ENCODE assay signal across 9 mouse cellular contexts in the genomic region with DNA sequence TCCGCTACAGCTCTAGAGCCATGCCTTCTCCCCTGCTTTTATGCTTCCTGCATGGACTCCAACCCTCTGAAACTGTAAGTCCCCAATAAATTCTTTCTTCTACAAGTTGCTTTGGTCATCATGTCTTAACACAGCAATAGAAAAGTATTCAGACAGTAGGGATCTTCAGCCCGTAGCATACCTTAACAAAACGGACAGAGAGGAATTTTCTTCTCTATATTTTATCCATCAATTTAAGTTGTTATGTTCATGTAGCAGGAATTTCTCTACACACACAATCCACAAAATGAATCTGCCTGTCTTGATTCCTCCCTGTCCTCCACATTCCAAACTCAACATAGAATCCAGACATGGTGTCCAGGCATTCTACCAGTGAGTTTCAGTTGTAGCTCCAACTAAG. TPM values are rescaled to one million over a fixed set of nuclear protein-coding genes. Genes with fewer than 3 reads are reported as not detected.
DNase-seq lines count a peak whose midpoint lies in the region; ATAC-seq and TF ChIP-seq lines count a peak whose summit lies in the region.
"Had no signal": no experiment of that assay in that cellular context is flagged by ENCODE, and none has a peak within 500 bp of the region (broad histone marks: within the 10 kb centered on the region; RNA-seq: fewer than 3 reads in every experiment).

A gene (minus strand): TSS at position 101 of the 400 bp plus-strand sequence.

- H3K27me3 ChIP-seq in kidney, adult 2 months (replicated peaks; ENCODE audit: control insufficient read depth, insufficient read depth, low read length) = no peaks in the 10 kb centered on the region
- H3K27me3 ChIP-seq in hindbrain, embryonic 16.5 days (replicated peaks; ENCODE audit: control insufficient read depth, insufficient read depth, low read length) = no peaks in the 10 kb centered on the region
- H3K27me3 ChIP-seq in midbrain, embryonic 12.5 days = 0 out of 2 replicates have a peak, but pooled peaks cover under 1% of the 10 kb centered on the region

- H3K9me3 ChIP-seq in hindbrain, embryonic 16.5 days (ENCODE audit: control insufficient read depth, low read length) = 0 out of 2 replicates have a peak, but pooled peaks cover 2% of the 10 kb centered on the region
- 0 out of 2 replicates have a peak, but pooled peaks cover 8% of the 10 kb centered on the region for H3K9me3 ChIP-seq in midbrain, embryonic 12.5 days

- H3K4me2 ChIP-seq in hindbrain, embryonic 16.5 days (ENCODE audit: low read length) = peak within 1 kb of the TSS; percentile 70
- H3K4me2 ChIP-seq in midbrain, embryonic 12.5 days (replicated peaks) = peak within 1 kb of the TSS; percentile 79

- no peak within 1 kb of the TSS for H3K27ac ChIP-seq in kidney, adult 2 months (ENCODE audit: insufficient read depth, low read depth, low read length)
- peak within 1 kb of the TSS; percentile 84 for H3K27ac ChIP-seq in hindbrain, embryonic 16.5 days (ENCODE audit: low read depth, low read length)
- peak within 1 kb of the TSS; percentile 90 for H3K27ac ChIP-seq in midbrain, embryonic 12.5 days (replicated peaks)

- ATAC-seq in hindbrain, embryonic 16.5 days = no peak
- ATAC-seq in midbrain, embryonic 12.5 days (ENCODE audit: low FRiP score, low read depth) = no peak

- H3K4me3 ChIP-seq in kidney, adult 2 months (ENCODE audit: insufficient read depth, low read depth, low read length) = no peak within 1 kb of the TSS
- peak within 1 kb of the TSS; percentile 49 for H3K4me3 ChIP-seq in hindbrain, embryonic 16.5 days (ENCODE audit: low read length)
- peak within 1 kb of the TSS; percentile 47 for H3K4me3 ChIP-seq in midbrain, embryonic 12.5 days

- no peak for TF ChIP-seq POLR2A in kidney, adult 2 months (IDR thresholded peaks at IDR 0.05; ENCODE audit: low read depth, low read length)
- TF ChIP-seq POLR2A in brain, embryonic 14.5 days (IDR thresholded peaks at IDR 0.05; ENCODE audit: borderline replicate concordance, extremely low read depth, insufficient read depth, insufficient read length, poor library complexity, severe bottlenecking) = no peak

- TF ChIP-seq CTCF in kidney, adult 2 months (conservative IDR thresholded peaks at IDR 0.05; ENCODE audit: insufficient read depth, insufficient read length, low read depth, low read length) = no peak
- no peak for TF ChIP-seq CTCF in brain, embryonic 14.5 days (IDR thresholded peaks at IDR 0.05; ENCODE audit: borderline replicate concordance, extremely low read depth, insufficient read depth, insufficient read length)

- over 99% methylated on average over 3 of the region's 3 CpGs for WGBS in kidney, adult 2 months
- 98% methylated on average over 3 of the region's 3 CpGs for WGBS in hindbrain, embryonic 16.5 days
- WGBS in midbrain, embryonic 12.5 days = 87% methylated on average over 3 of the region's 3 CpGs

- no peak within 1 kb of the TSS; the same call in 1 of the 2 replicates for H3K9ac ChIP-seq in hindbrain, embryonic 16.5 days (ENCODE audit: low read depth, low read length)
- no peak within 1 kb of the TSS for H3K9ac ChIP-seq in midbrain, embryonic 12.5 days (replicated peaks)

- DNase-seq in kidney, adult 2 months = no peak
- no peak for DNase-seq in kidney, postnatal 36 days
- DNase-seq in brain, embryonic 14.5 days (ENCODE audit: low read depth) = no peak
- DNase-seq in urinary bladder, postnatal 14 days (ENCODE audit: low spot score) = no peak
- DNase-seq in right cerebral cortex, postnatal 25 days = no peak
- DNase-seq in lung, postnatal 36 days = no peak
- DNase-seq: cerebellum, adult 18-20 months had no signal

- H3K4me1 ChIP-seq in kidney, adult 2 months (ENCODE audit: control insufficient read depth, insufficient read depth, low read length) = peaks cover 6% of the 10 kb centered on the region
- peaks cover 27% of the 10 kb centered on the region for H3K4me1 ChIP-seq in hindbrain, embryonic 16.5 days (ENCODE audit: control insufficient read depth, insufficient read depth, low read depth, low read length)
- H3K4me1 ChIP-seq in midbrain, embryonic 12.5 days = peaks cover 32% of the 10 kb centered on the region

- H3K36me3 ChIP-seq in kidney, adult 2 months (ENCODE audit: control insufficient read depth, insufficient read depth, low read length) = no peaks in the 10 kb centered on the region
- H3K36me3 ChIP-seq in hindbrain, embryonic 16.5 days (ENCODE audit: control insufficient read depth, insufficient read depth, low read length) = no peaks in the 10 kb centered on the region
- H3K36me3 ChIP-seq in midbrain, embryonic 12.5 days = no peaks in the 10 kb centered on the region

RNA-seq across cellular contexts. Expression of the gene that starts here (rescaled TPM):
- polyA plus RNA-seq in kidney, adult 2 months (2012; rRNA removed) = 44.5 and 49.2 TPM in 2 replicates
- polyA plus RNA-seq in brain, embryonic 14.5 days (2012; rRNA removed) = 102 and 118 TPM in 2 replicates
- polyA plus RNA-seq in hindbrain, embryonic 16.5 days (2015; fragmentation: Nextera tagmentation; extraction: Ambion mirVana) = 151 and 154 TPM in 2 replicates
- 176 and 184 TPM in 2 replicates for polyA plus RNA-seq in midbrain, embryonic 12.5 days (2016; fragmentation: Nextera tagmentation; extraction: Ambion mirVana)
